Mouse (Mus musculus) cortical plate, adult 2 months (tissue): Measurements from ENCODE around the gene Slc6a1. TPM values are rescaled to one million over a fixed set of nuclear protein-coding genes. Genes with fewer than 3 reads are reported as not detected.
"Not testable (repeated sequence)": the region's sequence is repeated elsewhere in the genome, so short reads cannot be mapped to it uniquely, and the experiment has no call there.

Experiments used
- H3K27ac ChIP-seq: fragments of 200-500 bp; 2 replicates; pipeline ENCODE4 v1.5.1; 2012; ENCODE audit warnings: low read length, control low read depth, inconsistent platforms; ENCODE audit not compliant: insufficient read depth
- H3K4me1 ChIP-seq: fragments of 200-500 bp; 2 replicates; pipeline ENCODE4 v1.6.1; 2011; ENCODE audit warnings: low read length; ENCODE audit not compliant: control insufficient read depth, insufficient read depth
- H3K4me3 ChIP-seq: fragments of 200-500 bp; 2 replicates; pipeline ENCODE4 v1.5.1; 2011; ENCODE audit warnings: mild to moderate bottlenecking, low read length, control low read depth; ENCODE audit not compliant: insufficient read depth
- CTCF ChIP-seq: fragments of 200-500 bp; IDR thresholded peaks from 2 replicates; pipeline ENCODE4 v1.5.1; 2011; ENCODE audit warnings: mild to moderate bottlenecking, control low read depth, low read length; ENCODE audit not compliant: insufficient read depth; ENCODE audit errors: extremely low read depth
- POLR2A ChIP-seq: fragments of 200-500 bp; IDR thresholded peaks from 2 replicates; pipeline ENCODE4 v1.6.1; 2011; ENCODE audit warnings: mild to moderate bottlenecking, low read length, control low read depth; ENCODE audit not compliant: insufficient read depth; ENCODE audit errors: extremely low read depth
- polyA plus RNA-seq: library from polyadenylated mRNA; depleted of rRNA; stranded (reverse); fragments of >200 nt; gene quantifications from 2 replicates; pipeline ENCODE4 v1.2.3, GENCODE M21; 2012

Gene Slc6a1
- polyA plus RNA-seq, 1 experiment, result 392 TPM

GRCm38 (mm10) chr6:114304668-114305067 lies 22.2 kb downstream of the Slc6a1 start:
- Histone ChIP-seq H3K4me3 (no peak overlapping the region), H3K27ac (no peak overlapping the region), H3K4me1 (no peaks in the 10 kb centered on the region)
- TF ChIP-seq POLR2A (no peak), CTCF (no peak)

DNA sequence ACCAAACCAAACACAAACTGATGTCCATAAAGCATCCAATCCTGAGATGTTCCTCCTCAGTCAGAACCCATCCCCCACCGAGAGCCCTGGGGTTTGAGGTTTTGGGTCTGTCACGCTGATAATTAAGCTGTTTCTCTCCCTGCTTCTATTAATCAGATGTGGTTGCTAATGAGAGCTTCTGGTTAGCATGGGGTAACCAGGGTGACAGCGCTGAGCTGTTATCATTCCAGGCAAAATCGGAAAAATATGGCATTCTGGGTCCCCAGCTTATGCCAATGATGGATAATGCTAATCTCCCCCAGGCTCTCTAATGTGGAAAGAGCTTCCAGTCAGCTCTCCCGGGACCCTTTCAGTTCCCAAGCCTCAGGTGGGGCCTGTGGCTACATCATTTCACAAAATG lies 38.1 kb downstream of the Slc6a1 start:
- Histone ChIP-seq H3K4me3 (no peak overlapping the region), H3K27ac (no peak overlapping the region), H3K4me1 (no peaks in the 10 kb centered on the region)
- TF ChIP-seq POLR2A (no peak), CTCF (no peak)

DNA sequence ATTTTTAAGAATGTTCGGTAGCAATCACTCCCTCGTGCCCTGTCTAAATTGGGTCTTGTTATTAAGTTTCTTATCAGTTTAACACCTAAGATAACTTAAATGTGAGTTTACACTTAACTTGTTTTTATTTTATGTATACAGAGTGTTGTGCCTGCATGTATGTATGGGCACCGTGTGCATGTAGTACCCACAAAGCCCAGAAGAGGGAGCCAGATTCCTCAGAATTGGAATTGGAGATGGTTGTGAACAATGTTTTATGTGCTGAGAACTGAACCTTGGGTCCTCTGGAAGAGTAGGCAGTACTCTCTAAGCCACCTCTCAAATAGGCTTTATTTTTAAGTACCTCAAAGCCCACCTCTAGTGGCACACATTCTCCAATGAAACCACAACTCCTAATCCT lies 38.7 kb downstream of the Slc6a1 start:
- H3K27ac ChIP-seq, result no peak overlapping the region
- H3K4me3 ChIP-seq, result no peak overlapping the region
- no peaks in the 10 kb centered on the region for H3K4me1 ChIP-seq
- TF ChIP-seq POLR2A (no peak), CTCF (no peak)

DNA sequence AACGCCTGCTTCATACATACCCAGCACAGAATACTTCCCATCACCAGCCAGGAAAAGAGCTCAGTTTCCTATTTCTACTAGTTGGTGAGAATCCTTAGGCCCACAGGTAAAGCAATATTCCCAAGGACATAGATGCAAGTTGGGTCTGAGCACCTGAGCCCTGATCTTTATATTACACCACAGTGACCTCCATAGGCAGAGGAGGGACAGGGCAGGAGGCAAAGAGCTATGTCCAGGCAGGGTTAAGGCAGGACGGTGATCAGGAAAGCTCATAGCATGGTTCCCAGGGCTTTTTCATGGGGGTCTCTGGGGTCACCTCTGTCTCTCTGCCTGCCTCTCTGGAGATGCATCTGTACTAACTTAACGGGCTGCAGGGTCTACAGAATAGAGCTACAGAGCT lies 40.5 kb downstream of the Slc6a1 start:
- Histone ChIP-seq H3K27ac (no peak overlapping the region), H3K4me1 (no peaks in the 10 kb centered on the region), H3K4me3 (no peak overlapping the region)
- TF ChIP-seq POLR2A (no peak), CTCF (0 out of 2 replicates have a peak, but pooled peaks have one; percentile 15)

- TF ChIP-seq CTCF (no peak), POLR2A (no peak)
- H3K27ac ChIP-seq, result no peak overlapping the region
- no peaks in the 10 kb centered on the region for H3K4me1 ChIP-seq
- no peak overlapping the region for H3K4me3 ChIP-seq
Observed at GRCm38 (mm10) chr6:114324808-114325207, 42.4 kb downstream of the Slc6a1 start.

DNA sequence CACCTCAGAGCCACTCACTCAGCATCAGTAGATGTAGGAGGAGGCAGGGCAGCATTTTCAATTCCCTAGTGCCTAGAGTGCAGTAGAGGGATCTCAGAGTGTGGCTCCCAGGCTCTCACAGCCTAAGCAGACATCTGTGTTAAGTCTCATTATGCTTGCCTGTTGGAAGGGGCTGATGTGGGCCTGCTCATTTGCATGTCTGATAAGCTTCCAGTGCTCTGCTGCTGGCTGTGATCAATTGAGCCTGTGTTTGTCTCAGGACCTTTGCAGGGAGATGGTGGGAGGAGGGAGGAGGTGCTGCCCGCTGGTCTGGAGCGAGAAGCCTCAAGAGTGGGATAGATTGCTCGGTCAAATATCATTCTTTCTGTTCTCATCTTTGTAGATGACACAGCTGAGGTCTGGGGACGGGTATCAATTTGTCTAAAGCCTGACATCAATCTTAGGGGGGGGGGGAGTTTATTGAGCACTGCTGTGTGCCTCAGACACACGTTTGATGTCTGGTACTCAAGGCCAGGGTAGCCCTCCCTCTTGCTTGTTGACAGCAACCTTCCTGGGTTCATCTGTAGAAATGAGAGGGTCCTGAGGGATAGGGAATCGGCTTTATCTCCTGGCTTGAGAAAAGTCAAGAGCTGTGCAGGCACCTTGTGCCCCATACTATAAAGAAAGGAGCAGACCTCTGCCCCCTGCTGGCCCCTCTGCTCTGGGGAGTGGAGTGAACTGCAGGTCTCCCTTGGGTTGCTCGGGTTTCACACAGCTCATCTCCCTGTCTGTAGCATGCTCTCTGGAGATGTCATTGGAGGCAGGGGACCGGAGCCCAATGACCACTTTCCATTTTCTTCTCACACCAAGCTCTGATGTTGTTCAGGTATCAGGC lies 47.4 kb downstream of the Slc6a1 start:
- Histone ChIP-seq H3K27ac (no peak overlapping the region), H3K4me3 (no peak overlapping the region), H3K4me1 (no peaks in the 10 kb centered on the region; the same call in 1 of the 2 replicates)
- TF ChIP-seq POLR2A (no peak), CTCF (no peak)

DNA sequence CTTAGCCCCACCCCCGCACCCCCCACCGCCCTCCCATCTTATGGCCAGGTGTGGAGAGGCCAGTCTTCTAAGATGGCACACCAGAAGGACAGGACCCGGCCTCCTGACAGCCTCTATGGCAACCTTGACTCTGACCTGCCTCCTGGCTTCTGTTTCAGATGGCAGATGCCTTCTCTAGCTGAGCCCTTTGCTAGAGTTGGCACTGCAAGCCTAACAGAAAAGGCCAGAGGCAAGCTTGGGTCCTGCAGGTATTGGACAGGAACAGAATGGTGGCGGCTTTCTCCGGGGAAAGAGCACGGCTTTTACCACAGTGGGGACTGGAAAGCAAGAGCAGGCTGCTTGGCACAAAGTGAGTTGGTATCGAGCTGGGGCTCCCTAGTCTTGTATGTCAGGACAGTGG lies 49.5 kb downstream of the Slc6a1 start:
- Histone ChIP-seq H3K4me1 (no peaks in the 10 kb centered on the region; the same call in 1 of the 2 replicates), H3K27ac (no peak overlapping the region), H3K4me3 (no peak overlapping the region)
- TF ChIP-seq CTCF, result no peak
- no peak for TF ChIP-seq POLR2A

GRCm38 (mm10) chr6:114336128-114336943 lies 53.9 kb downstream of the Slc6a1 start:
- Histone ChIP-seq H3K27ac (no peak overlapping the region), H3K4me1 (no peaks in the 10 kb centered on the region; the same call in 1 of the 2 replicates), H3K4me3 (no peak overlapping the region)
- TF ChIP-seq CTCF (no peak), POLR2A (no peak)

GRCm38 (mm10) chr6:114336944-114337215 lies 54.4 kb downstream of the Slc6a1 start:
- Histone ChIP-seq H3K27ac (no peak overlapping the region), H3K4me3 (no peak overlapping the region), H3K4me1 (no peaks in the 10 kb centered on the region; the same call in 1 of the 2 replicates)
- TF ChIP-seq POLR2A (no peak), CTCF (no peak)

- not testable (repeated sequence) for H3K4me3 ChIP-seq, H3K4me1 ChIP-seq
Observed at GRCm38 (mm10) chr6:114341381-114341780, 58.9 kb downstream of the Slc6a1 start.

More at GRCm38 (mm10) chr6:114341381-114341780, 58.9 kb downstream of the Slc6a1 start:
- not testable (repeated sequence) for H3K27ac ChIP-seq
